Mouse (Mus musculus) mesoderm, embryonic 11.5 days (tissue): Measurements from ENCODE around the gene Gm10322.

Source experiments
- DNase-seq: peaks from one replicate; pipeline ENCODE4 v3.0.0-alpha.2; 2012; ENCODE audit warnings: low read depth, low spot score

The Gm10322 gene

DNA sequence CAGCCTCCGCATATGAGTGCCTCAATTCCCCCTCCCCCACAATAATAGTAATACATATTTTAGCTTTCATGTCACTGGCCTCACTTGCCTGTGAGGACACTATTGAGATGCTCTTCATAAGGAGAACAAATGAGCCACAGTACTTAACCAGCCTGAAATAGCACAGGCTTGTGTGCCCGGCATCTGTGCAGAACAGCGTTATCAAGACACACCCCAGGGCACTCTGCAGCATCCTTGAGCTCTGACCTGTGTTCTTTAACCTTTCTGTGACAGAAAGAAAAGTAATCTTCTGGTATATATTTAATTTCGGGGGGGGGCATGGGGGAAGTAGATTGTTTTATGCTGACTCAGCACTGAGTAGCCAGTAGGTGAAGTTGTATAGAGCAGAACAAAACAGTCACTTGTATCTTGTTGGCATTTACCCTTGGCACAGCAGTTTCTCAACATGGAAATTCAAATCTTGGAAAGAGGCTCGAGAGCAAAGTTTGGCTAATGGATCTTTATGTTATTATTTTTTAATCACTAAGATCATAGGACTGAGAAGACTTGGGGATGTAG lies 31.0 kb downstream of the Gm10322 start:
- DNase-seq: no peak

DNA sequence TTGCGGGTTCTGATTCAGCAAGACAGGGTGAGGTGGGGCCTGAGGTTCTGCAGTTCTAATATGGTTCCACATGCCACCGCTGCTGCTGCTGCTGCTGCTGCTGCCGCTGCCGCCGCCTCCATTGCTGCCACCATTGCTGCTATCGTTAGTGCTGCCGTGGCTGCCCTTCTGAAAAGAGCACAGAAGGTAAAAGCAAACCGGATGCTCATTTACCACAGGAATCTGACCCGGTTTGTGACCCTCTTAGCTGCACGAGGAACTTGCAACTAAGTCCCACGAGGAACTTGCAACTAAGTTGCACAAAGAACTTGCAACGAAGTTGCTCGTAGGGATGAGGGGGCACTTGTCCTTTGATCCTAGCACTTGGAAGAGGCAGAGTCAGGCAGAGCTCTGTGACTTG lies 40.9 kb downstream of the Gm10322 start:
- DNase-seq: no peak

GRCm38 (mm10) chr10:59664765-59665164 lies 48.9 kb downstream of the Gm10322 start:
- DNase-seq: no peak

GRCm38 (mm10) chr10:59665503-59666291 lies 49.8 kb downstream of the Gm10322 start:
- peak; percentile 4 for DNase-seq
